Mouse (Mus musculus) A20 (cell line): ENCODE results near the gene Fut4.

Experiments
- DNase-seq: peaks from one replicate; pipeline ENCODE4 v3.0.0-alpha.2; 2011; ENCODE audit warnings: low read depth, low spot score

Gene Fut4

GRCm38 (mm10) chr9:14752001-14752522, at the start of gene Fut4:
Gene Fut4 (minus strand): TSS chr9:14752393.
- no peak for DNase-seq

GRCm38 (mm10) chr9:14787356-14787755, 35.2 kb upstream of the Fut4 start:
- no peak for DNase-seq

GRCm38 (mm10) chr9:14784039-14785002, 32.1 kb upstream of the Fut4 start, which contains the start of the genes Mre11a and Ankrd49:
Gene Mre11a (plus strand): TSS chr9:14784654.
Gene Ankrd49 (minus strand): TSS chr9:14784856.
- peak; percentile 97 for DNase-seq

- DNase-seq, result no peak
Measured at GRCm38 (mm10) chr9:14778341-14778740, 26.1 kb upstream of the Fut4 start.

GRCm38 (mm10) chr9:14773813-14774212, 21.6 kb upstream of the Fut4 start:
- peak; percentile 44 for DNase-seq

- no peak for DNase-seq
Measured at GRCm38 (mm10) chr9:14772074-14772473, 19.9 kb upstream of the Fut4 start.

- no peak for DNase-seq
Measured at GRCm38 (mm10) chr9:14770803-14771471, 18.7 kb upstream of the Fut4 start, which contains the start of gene 1700012B09Rik. Gene 1700012B09Rik (minus strand): TSS chr9:14771030.

GRCm38 (mm10) chr9:14769811-14770210, 17.6 kb upstream of the Fut4 start:
- no peak for DNase-seq

GRCm38 (mm10) chr9:14764765-14765164, 12.6 kb upstream of the Fut4 start:
- DNase-seq, result peak; percentile 57

- no peak for DNase-seq
Measured at GRCm38 (mm10) chr9:14759261-14759660, 7.1 kb upstream of the Fut4 start.

GRCm38 (mm10) chr9:14758590-14758989, 6.4 kb upstream of the Fut4 start:
- DNase-seq, result no peak

GRCm38 (mm10) chr9:14754469-14754868, 2.3 kb upstream of the Fut4 start:
- DNase-seq, result no peak

- no peak for DNase-seq
Measured at GRCm38 (mm10) chr9:14753947-14754346, 1.8 kb upstream of the Fut4 start.

- no peak for DNase-seq
Measured at GRCm38 (mm10) chr9:14751503-14752000, 641 bp downstream of the Fut4 start.

- DNase-seq, result no peak
Measured at GRCm38 (mm10) chr9:14750901-14751502, 1.2 kb downstream of the Fut4 start.

GRCm38 (mm10) chr9:14740151-14740924, 11.9 kb downstream of the Fut4 start, which contains the start of gene Piwil4:
Gene Piwil4 (minus strand): TSS chr9:14740733.
- no peak for DNase-seq

- DNase-seq, result peak; percentile 17
Measured at GRCm38 (mm10) chr9:14739498-14740150, 12.6 kb downstream of the Fut4 start.

GRCm38 (mm10) chr9:14730941-14731541, 21.2 kb downstream of the Fut4 start:
- no peak for DNase-seq

GRCm38 (mm10) chr9:14728365-14728764, 23.8 kb downstream of the Fut4 start:
- DNase-seq, result no peak

- DNase-seq, result no peak
Measured at GRCm38 (mm10) chr9:14726629-14727028, 25.6 kb downstream of the Fut4 start.
